Mouse (Mus musculus) lung, postnatal 14 days (tissue): Measurements from ENCODE around the gene Meltf.

Experiments used
- DNase-seq: peaks from one replicate; pipeline ENCODE4 v3.0.0; 2021

The Meltf gene

DNA sequence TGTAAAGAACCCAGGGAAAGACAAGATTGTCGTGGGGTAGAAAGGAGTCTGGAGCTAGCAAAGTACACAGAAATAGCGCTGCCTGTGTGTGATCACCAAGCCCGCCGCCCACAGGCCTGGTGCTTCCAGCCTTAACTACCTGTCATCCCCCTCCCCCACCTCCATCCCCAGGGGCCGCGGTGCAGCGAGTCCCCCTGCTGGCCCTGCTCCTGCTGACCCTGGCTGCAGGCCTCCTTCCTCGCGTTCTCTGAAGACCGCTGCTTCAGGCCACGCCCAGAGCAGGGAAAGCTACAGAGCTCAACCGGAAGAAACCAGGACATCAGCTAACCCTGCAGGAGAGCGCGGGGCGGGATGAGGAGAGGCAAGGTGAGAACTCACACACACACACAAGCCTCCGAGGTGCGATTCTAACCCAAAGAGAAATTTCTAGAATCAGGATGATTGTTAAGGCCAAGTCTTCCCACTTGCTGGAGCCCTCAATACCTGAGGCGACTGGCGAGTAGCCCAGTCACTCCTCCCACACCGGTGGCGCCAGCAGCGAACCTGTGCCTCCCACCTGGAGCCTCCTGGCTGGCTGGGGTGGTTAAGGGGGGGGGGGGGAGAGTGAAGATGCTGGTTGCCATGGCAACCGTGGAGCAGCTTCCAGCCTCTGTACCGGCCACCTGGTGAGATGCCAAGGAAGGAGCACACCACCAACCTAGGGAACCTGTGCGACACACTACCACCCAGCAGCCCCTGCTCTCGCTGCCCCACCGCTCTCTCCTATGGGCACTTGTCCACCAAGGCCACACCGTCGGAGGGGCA is 18.6 kb downstream of the Meltf start:
- peak; percentile 28 for DNase-seq

GRCm38 (mm10) chr16:31898546-31899326 is 20.1 kb downstream of the Meltf start:
- DNase-seq = no peak

DNA sequence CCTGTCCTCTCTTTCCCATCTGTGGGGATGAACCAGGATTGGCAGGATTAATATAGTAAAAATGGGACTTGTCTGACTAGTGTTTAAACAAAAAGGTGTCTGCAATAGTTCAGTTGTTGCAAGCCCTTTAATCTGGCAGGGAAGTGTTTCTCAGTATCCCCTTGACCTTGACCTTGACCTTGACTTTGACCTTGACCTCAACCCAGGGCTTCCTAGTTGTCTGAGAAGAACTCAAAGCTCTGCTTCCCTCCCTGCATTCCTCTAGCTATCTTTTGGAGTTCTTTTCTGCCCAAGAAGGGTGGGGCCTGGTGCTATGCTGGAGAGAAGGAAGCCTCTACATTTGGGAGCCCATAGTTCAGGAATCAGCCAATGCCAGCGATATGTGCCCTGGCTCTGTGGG is 23.3 kb downstream of the Meltf start:
- no peak for DNase-seq

- no peak for DNase-seq
Measured at GRCm38 (mm10) chr16:31903239-31903638, 24.6 kb downstream of the Meltf start.

DNA sequence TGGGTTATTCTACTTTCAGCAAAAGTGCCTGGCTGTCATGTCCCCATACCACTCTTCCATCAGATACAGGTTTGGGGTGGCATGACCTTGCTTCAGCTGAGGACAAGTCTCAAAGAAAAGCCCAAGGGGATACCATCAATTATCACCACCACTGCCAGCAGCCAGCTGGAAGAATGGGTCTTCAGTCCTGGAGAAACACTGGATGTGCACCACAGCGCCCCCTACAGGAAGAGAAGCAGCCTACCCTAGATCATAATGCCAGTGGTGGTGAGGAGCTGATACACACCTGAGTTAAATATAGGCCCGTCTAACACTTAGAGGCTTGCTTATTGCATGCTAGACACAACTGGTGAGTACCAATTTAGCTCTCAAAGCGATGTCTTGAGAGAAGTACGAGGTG is 26.7 kb downstream of the Meltf start:
- no peak for DNase-seq

- DNase-seq = no peak
Measured at GRCm38 (mm10) chr16:31905891-31906825, 27.5 kb downstream of the Meltf start.

DNA sequence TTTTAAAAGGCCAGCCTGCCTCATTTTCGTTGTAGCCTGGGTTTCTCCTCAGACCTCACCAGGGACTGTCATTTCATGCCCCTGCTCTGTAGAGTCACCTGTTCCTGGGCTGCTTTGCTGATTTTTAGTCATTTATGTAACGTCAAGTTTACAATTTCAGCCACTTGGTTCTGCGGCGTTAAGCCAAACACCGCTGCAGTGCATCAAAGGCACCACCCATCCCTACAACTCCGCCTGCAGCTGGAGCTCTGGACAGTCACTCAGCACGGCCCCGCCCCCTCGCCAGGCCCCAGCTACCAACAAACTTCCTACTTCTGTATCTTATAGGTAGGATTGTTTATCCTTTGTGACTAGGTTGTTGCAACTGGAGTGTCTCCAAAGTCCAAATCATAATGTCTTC is 28.3 kb downstream of the Meltf start:
- peak; percentile 44 for DNase-seq

DNA sequence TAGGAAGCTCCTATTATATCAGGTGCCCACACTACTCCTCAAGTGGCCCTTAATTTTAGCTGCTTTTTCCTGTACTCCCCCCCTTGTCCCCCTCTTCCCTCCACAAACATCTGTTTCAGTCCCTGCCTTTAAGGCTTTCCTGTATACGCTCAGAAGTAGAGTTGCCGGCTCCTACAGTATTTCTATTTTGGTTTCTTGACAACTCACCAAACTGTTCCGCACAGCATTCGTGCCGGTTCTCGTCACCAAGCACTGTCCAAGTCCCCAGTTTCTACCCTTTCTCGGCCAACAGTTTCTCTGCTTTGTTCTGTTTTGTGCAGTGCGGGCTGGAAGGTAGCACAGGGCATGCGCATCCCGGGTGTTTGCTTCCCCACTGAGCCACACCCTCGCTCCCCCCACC is 30.3 kb downstream of the Meltf start:
- no peak for DNase-seq

- DNase-seq = no peak
Measured at GRCm38 (mm10) chr16:31910281-31910847, 31.8 kb downstream of the Meltf start.

DNA sequence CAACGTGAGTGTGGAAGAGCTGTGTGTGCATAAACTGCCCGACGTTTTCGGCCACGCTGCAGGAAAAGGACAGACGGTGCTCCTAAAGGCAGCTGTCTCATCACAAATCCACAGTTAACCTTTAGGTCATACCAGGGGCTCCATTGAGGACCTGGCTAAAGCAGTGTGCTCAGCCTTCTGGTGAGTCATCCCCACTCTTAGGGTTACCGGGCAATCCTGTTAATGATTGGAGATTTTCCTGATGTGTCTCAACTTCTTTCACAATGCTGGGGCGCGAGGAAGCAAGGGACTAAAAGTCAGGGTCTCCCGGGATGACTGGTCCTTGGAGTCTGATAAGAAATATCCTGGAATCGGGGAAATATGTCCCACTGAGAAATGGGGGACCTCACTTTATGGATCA is 39.2 kb downstream of the Meltf start:
- no peak for DNase-seq

GRCm38 (mm10) chr16:31918248-31918724 is 39.7 kb downstream of the Meltf start:
- peak; percentile 83 for DNase-seq

- no peak for DNase-seq
Measured at GRCm38 (mm10) chr16:31924368-31924767, 45.8 kb downstream of the Meltf start.

GRCm38 (mm10) chr16:31926091-31926490 is 47.5 kb downstream of the Meltf start:
- no peak for DNase-seq

GRCm38 (mm10) chr16:31926547-31927182 is 48.1 kb downstream of the Meltf start:
- no peak for DNase-seq

DNA sequence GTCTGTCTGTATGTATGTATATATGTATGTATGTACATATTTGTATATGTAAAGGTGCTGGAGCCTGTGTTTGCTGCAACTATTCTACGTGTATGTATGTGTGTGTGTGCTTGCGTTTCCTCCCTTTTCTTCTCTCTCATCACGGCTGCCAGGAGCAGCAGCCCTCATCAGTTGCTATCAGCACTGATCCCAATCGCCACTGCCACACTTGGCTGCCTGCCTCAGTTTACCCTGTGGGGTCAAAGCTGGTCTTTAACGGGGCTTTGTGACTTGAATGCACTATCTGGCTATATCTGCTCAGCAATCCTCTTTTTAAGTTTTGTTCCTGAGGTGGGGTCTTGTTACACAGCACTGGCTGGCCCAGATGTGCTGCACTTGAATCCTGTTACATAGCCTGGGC is 48.8 kb downstream of the Meltf start:
- DNase-seq = no peak

DNA sequence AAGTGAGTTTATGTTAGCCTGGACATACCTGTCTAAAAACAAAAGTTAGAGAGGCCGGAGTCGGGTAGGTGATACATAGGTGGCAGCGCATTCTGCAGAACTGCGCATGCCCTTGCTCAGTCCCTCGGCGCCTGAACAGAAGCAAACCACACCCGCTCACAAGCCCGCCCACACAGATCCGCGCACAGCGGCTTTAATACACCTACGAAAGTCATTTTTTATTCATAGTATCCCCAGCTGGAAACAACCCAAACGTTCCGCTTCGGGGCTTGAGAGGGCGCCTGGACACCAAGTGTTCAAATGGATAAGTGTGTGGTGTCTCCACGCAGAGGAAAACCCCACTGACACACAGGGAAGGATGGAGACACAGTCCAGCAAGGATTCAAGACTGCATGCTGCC is 52.7 kb downstream of the Meltf start:
- DNase-seq = no peak

- DNase-seq = no peak
Measured at GRCm38 (mm10) chr16:31932255-31932654, 53.6 kb downstream of the Meltf start.

GRCm38 (mm10) chr16:31932840-31933697 is 54.5 kb downstream of the Meltf start:
- peak; percentile 86 for DNase-seq

DNA sequence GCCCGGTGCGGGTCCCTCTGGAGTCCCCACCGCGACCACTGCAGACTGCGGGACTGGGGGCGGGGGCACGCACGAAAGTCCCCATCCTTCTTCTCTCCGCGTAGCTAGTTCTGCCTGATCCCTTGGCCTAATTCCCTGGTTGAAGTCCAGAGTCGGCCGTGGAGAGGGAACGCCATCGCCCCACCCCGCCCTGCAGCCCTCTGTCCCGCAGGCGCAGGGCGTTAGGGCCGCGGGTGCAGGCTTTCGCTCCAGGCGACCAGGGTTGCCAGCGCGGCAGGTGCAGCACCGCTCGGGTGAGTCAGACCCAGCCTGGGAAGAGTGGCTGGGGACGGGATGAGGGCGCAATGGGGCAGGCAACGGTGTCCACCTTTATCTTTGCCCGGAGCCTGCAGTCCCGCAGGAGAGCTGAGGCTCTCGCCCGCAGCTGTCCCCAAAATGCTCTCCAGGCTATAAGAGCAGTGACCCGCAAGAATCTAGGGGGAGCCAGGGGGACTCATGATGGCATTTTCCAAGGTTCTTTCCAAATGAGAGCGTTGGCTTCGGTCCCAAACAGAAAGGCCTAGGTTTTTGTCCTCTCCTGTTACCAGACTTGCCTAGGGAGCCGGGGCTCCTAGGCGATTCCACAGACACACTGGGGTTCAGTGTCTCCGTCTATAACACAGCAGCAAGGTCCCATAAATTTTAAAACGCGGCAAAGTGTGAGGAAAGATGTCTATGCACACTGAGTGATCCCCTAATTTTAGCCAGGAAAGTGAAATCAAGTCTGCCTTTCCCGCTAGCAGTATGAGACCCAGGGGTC is 55.3 kb downstream of the Meltf start, which contains the start of gene Pigz:
Gene Pigz, plus strand, starts transcription at position 101 of the 799 bp plus-strand sequence.
- peak; percentile 55 for DNase-seq

DNA sequence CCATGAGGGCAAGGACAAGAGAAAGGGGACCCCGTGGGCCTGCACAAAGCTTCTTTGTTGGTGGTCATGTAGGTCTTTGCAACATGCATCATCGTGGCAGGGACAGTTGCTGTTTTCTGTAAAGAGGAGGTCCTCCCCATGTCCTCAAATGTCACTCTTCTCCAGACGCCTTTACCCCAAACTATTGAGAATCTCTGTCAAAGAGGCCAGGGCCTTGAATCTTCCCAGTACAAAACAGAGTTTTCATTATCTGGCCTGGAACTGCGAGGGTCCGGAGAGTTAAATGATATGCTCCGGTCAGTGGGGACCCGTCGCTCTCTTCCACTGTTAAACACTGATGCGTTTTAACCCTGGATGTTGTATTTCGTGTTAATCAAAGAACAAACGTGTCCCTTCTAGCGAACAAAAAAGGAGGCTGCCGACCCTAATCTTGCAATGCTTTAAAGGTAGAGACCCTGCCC is 56.0 kb downstream of the Meltf start:
- no peak for DNase-seq
